Mouse (Mus musculus): ENCODE results near the gene Slc1a5.

GRCm38 (mm10) chr7:16766443-16766842, 14.7 kb upstream of the Slc1a5 start:
- TF ChIP-seq POLR2A (IDR thresholded peaks at IDR 0.05; ENCODE audit: insufficient read depth, low read length): no peak
- TF ChIP-seq EP300 (IDR thresholded peaks at IDR 0.05; ENCODE audit: insufficient read depth, low read depth, low read length): no peak
